Mouse (Mus musculus) heart, embryonic 10.5 days (tissue): ENCODE results near the gene Tpbgl. TPM values are rescaled to one million over a fixed set of nuclear protein-coding genes. Genes with fewer than 3 reads are reported as not detected.
A peak's percentile ranks its signal among the peaks of the same experiment; 100 is the strongest.

Source experiments
- DNase-seq: peaks from one replicate; pipeline ENCODE4 v3.0.0-alpha.2; 2017; ENCODE audit warnings: low spot score
- H3K27ac ChIP-seq: fragments of 300-500 bp; sonication (generic); 2 replicates; pipeline ENCODE4 v1.5.1; 2016; ENCODE audit warnings: mild to moderate bottlenecking
- H3K27me3 ChIP-seq: fragments of 300-500 bp; sonication (generic); 2 replicates; pipeline ENCODE4 v1.6.1; 2016; ENCODE audit warnings: mild to moderate bottlenecking; ENCODE audit not compliant: poor library complexity, insufficient read depth, severe bottlenecking
- H3K36me3 ChIP-seq: fragments of 300-500 bp; sonication (generic); 2 replicates; pipeline ENCODE4 v1.6.1; 2016; ENCODE audit warnings: mild to moderate bottlenecking, moderate library complexity
- H3K4me1 ChIP-seq: fragments of 300-500 bp; sonication (generic); 2 replicates; pipeline ENCODE4 v1.6.1; 2016; ENCODE audit warnings: mild to moderate bottlenecking
- H3K4me3 ChIP-seq: fragments of 300-500 bp; sonication (generic); 2 replicates; pipeline ENCODE4 v1.5.1; 2016; ENCODE audit warnings: mild to moderate bottlenecking, moderate library complexity
- H3K9me3 ChIP-seq: fragments of 300-500 bp; sonication (generic); 2 replicates; pipeline ENCODE4 v1.6.1; 2016; ENCODE audit warnings: mild to moderate bottlenecking, moderate library complexity
- WGBS: fragments of 180-500 bp; shearing (Covaris S2); methylation state at CpG from one replicate; pipeline ENCODE4 v1.1.7; 2016; 5-methylcytosine and 5-hydroxymethylcytosine counted together
- polyA plus RNA-seq: library from polyadenylated mRNA; unstranded; fragments of >200 nt; fragmentation: Nextera tagmentation; extraction: Ambion mirVana; gene quantifications from 2 replicates; pipeline ENCODE4 v1.2.1, GENCODE M21; 2016

The Tpbgl gene
- polyA plus RNA-seq, 1 experiment from 2014 or later = 1.2 TPM

DNA sequence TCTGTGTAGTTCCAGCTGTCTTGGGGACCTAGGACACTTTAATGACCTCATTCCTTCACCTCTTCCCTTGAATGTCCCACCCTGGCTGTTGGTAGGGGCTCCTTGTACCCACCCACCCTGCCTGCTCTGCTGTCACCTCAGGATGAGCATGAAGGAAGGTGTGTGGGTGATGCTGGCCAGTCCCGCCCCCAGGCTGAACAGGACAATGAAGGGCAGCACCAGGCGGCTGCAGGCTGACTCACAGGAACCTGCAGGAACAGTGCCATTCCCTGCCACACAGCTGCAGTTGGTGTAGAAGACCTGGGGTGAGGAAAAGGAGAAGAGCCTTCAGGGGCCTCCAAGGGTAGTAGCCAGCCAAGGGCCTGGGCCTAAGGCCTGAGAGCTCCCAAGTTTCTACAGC is 35.4 kb upstream of the Tpbgl start:
- H3K27ac ChIP-seq = peak overlapping the region; percentile 42; the same call in 1 of the 2 replicates
- DNase-seq = no peak
- peaks cover 48% of the 10 kb centered on the region for H3K27me3 ChIP-seq
- H3K36me3 ChIP-seq = no peaks in the 10 kb centered on the region
- WGBS = 66% methylated on average over 2 of the region's 2 CpGs
- no peak overlapping the region for H3K4me3 ChIP-seq
- H3K4me1 ChIP-seq = peaks cover 12% of the 10 kb centered on the region
- no peaks in the 10 kb centered on the region for H3K9me3 ChIP-seq

DNA sequence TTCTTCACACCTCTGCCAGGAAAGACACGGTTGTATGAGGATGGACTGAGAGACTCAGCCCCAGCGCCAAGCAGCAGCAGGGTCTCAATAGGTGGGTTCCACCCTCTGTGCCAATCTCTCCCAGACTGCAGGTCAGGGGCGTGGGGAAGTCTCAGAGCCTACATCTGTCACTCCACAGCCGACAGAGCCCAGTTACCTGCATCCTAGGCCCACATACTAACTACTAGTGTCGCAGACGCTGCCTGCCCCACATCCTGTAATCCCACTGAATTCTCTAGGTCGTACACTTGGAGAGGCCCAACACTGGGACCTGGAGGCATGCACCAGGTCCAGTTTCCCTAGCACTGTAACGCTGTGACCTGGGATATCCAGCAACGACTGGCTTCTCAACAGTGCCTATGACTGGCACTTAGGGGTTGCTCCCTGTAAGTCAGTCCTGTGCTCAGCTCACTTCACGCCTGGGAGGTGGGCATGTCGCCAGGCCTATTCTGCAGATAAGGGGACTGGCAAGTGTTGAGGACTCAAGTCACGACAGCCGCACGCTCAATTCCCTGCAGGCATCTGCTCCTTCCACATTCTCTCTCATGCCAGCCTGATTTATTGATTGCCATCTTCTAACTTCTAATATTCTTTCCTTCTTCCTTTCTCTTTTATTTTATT is 34.8 kb upstream of the Tpbgl start:
- 64% methylated on average over 14 of the region's 14 CpGs for WGBS

DNA sequence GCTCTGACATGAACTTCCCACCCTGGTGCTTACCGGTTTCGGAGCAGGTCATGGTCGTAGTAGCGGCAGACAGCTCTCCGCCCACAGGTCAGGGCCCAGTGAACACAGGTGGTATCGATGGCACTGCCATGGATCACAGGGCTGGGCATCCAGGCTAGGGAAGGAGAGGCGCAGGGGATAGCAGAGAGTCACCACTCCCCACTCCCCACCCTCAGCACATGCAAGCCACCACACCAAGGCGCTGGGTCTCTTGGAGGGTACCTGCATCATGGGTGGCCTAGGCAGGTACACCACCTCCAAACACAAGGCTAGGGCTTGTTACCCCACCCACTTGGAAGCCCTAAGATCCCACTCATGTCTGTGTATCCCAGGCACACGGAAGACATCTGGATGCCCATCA is 34.2 kb upstream of the Tpbgl start:
- 82% methylated on average over 9 of the region's 9 CpGs for WGBS
- Histone ChIP-seq H3K27ac (no peak overlapping the region), H3K27me3 (peaks cover 39% of the 10 kb centered on the region; the same call in 1 of the 2 replicates), H3K4me1 (peaks cover 12% of the 10 kb centered on the region), H3K4me3 (no peak overlapping the region), H3K9me3 (no peaks in the 10 kb centered on the region), H3K36me3 (no peaks in the 10 kb centered on the region)
- DNase-seq = no peak

More for the DNA sequence above, 34.8 kb upstream of the Tpbgl start:
- no peak for DNase-seq
- Histone ChIP-seq H3K27ac (no peak overlapping the region), H3K4me1 (peaks cover 12% of the 10 kb centered on the region), H3K4me3 (no peak overlapping the region), H3K36me3 (no peaks in the 10 kb centered on the region), H3K9me3 (no peaks in the 10 kb centered on the region), H3K27me3 (peaks cover 43% of the 10 kb centered on the region; the same call in 1 of the 2 replicates)

DNA sequence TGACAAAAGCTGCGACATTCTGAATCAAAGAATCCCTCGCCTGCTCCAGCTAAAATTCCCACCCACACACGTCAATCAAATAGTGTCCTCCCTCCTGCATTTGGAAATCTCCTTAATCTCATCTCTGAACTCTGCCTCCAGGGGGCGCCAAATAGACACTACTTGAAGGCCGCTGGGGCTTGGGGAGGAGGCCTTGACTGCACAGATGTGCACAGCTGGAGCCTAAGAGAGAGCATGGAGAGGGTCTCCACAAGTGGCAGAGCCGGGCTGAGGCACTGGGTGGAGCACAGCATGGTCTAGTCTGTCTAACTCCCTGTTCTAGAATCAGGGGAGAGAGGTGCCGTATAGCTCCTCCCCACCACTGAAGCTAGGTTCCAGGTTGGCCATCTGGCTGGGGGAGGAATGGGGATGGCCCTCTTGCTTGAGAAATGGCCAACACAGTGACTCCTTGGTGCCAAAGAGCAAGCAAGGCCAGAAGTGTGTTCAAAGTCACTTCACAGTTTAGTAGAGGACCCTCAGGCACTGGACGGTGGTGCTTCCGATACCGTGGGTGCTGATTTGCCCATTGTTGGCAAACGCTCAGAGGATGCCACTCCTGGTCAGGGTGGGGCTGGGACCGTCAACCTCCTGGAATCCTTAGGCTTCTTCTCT is 32.6 kb upstream of the Tpbgl start:
- Histone ChIP-seq H3K4me3 (no peak overlapping the region), H3K4me1 (peaks cover 7% of the 10 kb centered on the region), H3K27me3 (peaks cover 35% of the 10 kb centered on the region; the same call in 1 of the 2 replicates), H3K36me3 (no peaks in the 10 kb centered on the region), H3K27ac (no peak overlapping the region), H3K9me3 (no peaks in the 10 kb centered on the region)
- 50% methylated on average over 12 of the region's 12 CpGs for WGBS
- DNase-seq = no peak

DNA sequence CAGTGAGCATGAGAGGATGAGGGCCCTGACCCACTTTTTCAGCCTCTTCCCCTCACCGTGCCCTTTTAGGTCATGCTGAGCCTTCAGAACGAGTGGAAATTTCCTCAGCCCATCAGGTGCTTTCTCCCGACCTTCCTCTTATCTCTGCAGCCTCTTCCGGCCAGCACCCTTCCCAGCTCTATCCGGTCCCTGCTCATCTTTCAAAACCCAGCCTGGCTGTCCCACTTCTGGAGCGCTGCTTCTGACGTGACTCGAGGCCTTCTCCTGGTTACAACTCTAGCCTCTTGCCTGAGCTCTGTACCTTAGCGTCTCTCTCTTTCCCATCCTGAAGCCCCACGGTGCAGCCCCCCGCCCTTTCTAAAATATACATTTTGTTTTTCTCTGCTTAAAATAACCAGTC is 27.3 kb upstream of the Tpbgl start:
- no peak for DNase-seq
- 49% methylated on average over 11 of the region's 11 CpGs for WGBS
- Histone ChIP-seq H3K27ac (no peak overlapping the region), H3K36me3 (no peaks in the 10 kb centered on the region), H3K27me3 (peaks cover 9% of the 10 kb centered on the region; the same call in 1 of the 2 replicates), H3K4me3 (no peak overlapping the region), H3K9me3 (0 out of 2 replicates have a peak, but pooled peaks cover 2% of the 10 kb centered on the region), H3K4me1 (0 out of 2 replicates have a peak, but pooled peaks cover 2% of the 10 kb centered on the region)

DNA sequence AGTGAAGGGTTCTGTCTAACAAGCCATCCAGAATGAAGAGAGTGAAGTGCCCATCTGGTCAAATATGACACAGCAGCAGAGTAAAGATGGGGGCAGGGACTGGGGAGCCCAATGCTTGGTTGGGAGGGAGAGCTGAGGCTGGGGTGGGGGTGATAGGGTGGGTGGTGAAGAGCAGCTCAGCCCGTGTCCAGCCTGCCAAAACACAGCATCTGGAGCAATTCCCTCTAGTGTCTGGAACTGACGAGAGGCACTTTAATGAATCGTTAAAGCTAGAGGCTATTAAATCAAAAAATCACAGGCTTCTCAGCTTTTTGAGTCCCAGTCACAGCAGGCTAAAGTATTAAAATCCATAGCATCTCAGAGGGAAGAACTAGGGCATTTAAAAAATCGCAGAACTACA is 22.7 kb upstream of the Tpbgl start:
- no peaks in the 10 kb centered on the region for H3K4me1 ChIP-seq
- no peaks in the 10 kb centered on the region; the same call in 1 of the 2 replicates for H3K27me3 ChIP-seq
- H3K4me3 ChIP-seq = no peak overlapping the region
- no peak for DNase-seq
- H3K27ac ChIP-seq = no peak overlapping the region
- WGBS = 60% methylated on average over 4 of the region's 4 CpGs
- 0 out of 2 replicates have a peak, but pooled peaks cover 2% of the 10 kb centered on the region for H3K9me3 ChIP-seq
- no peaks in the 10 kb centered on the region for H3K36me3 ChIP-seq

DNA sequence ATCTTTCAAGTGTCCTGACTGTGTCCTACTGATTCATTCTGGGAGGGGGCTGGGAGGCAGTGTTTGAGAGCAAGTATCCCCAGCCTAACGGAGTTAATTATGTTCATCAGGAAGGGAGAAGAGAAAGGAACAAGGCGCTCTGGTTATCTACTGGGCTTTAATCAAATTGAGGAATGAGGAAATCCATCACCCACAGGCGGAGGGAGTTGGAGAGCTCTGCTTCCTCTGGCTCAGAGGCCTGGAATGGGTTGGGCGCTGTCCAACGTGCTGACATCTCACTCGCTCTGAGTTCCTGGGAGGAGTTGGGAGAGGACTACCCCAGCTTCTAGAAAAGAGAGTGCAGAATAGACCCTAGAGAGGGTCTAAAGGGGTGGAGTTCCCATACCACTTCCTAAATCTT is 21.7 kb upstream of the Tpbgl start:
- Histone ChIP-seq H3K4me3 (no peak overlapping the region), H3K27ac (no peak overlapping the region), H3K27me3 (no peaks in the 10 kb centered on the region; the same call in 1 of the 2 replicates), H3K4me1 (no peaks in the 10 kb centered on the region; the same call in 1 of the 2 replicates), H3K36me3 (no peaks in the 10 kb centered on the region), H3K9me3 (0 out of 2 replicates have a peak, but pooled peaks cover 2% of the 10 kb centered on the region)
- peak; percentile 82 for DNase-seq
- under 1% methylated on average over 6 of the region's 6 CpGs for WGBS

DNA sequence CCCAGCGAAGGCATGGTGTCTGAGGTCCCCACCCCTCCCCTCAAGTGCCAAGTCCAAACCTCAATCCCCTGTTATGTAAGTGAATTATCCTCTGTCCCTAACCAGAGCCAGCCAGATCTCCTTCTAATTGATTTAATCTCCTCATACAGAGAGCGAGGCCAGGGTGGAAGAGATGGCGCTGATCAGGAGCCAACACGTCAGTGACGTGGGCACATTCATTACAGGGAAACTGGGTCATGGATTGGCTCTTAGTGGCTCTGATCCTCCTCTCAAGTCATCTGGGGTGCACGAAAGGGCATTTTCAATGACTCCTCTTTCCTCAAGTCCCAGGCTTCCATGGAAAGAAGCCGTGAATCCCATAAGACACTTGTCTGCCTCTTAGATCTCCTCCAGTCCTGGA is 17.8 kb upstream of the Tpbgl start:
- no peaks in the 10 kb centered on the region for H3K9me3 ChIP-seq
- peaks cover 16% of the 10 kb centered on the region for H3K4me1 ChIP-seq
- H3K36me3 ChIP-seq = no peaks in the 10 kb centered on the region
- DNase-seq = no peak
- no peak overlapping the region for H3K27ac ChIP-seq
- no peak overlapping the region for H3K4me3 ChIP-seq
- H3K27me3 ChIP-seq = peaks cover 21% of the 10 kb centered on the region
- 83% methylated on average over 7 of the region's 7 CpGs for WGBS

DNA sequence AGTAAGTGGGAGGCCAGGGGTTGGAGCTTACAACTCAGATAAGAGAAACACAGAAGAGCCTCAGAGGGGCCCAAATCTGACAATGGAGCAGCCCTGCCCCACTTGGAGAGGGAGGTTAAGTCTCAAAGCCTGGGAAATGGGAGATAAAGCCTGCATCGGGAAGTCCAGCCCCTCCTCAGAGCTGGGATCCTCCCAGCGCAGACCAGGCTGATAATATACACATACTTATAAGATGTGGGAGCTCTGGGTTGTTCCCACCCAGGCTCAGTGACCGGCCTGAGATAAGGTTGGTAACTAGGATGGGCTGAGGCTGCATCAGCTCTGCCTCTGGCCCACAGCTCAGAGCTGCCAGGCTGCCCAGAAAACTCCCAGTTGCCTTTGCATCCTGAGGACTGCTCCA is 15.2 kb upstream of the Tpbgl start:
- no peak overlapping the region for H3K4me3 ChIP-seq
- DNase-seq = peak; percentile 83
- WGBS = 10% methylated on average over 3 of the region's 3 CpGs
- no peak overlapping the region for H3K27ac ChIP-seq
- H3K36me3 ChIP-seq = no peaks in the 10 kb centered on the region
- H3K27me3 ChIP-seq = peaks cover 26% of the 10 kb centered on the region
- no peaks in the 10 kb centered on the region for H3K9me3 ChIP-seq
- peaks cover 16% of the 10 kb centered on the region for H3K4me1 ChIP-seq

DNA sequence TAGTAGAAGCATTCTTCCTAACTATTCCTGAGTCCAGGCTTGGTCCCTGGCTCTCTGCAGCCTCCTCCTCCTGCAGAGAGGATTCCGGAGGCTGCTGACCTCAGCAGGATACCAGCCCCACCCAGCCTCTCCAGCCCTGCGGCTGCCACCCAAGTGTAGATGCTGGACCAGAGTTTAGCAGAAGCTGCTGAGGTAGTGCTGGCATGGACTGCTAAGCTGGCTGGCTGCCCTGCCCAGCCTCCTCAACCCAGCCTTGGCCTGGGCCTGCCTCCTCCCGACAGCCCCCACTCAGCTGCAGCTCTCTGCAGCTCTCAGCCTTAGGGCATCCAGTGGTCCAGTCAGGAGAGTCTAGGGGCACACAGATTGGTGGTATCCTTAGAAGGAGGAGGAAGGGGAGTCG is 14.3 kb upstream of the Tpbgl start:
- Histone ChIP-seq H3K36me3 (no peaks in the 10 kb centered on the region), H3K27ac (no peak overlapping the region), H3K27me3 (peaks cover 29% of the 10 kb centered on the region), H3K9me3 (no peaks in the 10 kb centered on the region), H3K4me1 (peaks cover 16% of the 10 kb centered on the region), H3K4me3 (no peak overlapping the region)
- 32% methylated on average over 4 of the region's 4 CpGs for WGBS
- DNase-seq = no peak

DNA sequence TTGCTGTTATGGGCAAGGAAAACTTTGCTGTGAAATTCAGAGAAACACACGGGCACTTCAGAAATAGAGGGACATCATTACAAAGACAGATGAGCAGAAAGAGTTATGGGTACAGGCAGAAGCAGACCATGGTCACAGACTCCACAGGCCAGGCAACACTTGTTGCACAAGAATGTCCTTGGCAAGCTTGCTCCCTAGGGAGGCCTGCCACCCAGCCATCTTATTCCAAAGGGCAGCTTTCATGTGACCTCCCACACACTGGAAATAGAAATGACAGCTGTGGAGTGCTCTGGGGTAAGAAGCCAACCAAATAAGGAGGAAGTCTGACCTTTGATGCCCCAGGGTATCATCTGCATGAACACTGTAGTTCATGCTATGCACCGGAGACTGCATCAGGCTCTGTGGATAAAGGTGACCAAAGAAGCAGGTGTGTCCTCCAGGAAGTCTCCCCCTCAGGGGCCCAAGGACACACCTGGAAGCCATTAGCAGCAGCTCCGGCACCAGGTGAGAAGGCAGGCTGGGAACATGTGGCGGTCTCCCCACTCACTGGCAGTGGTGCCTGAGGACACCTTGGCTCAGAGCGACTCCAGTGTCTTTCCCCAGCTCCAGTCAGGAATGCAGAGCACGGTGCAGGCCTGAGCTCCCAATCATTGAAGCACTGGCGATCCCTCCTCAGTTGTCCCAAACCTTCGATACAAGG is 7.2 kb upstream of the Tpbgl start:
- H3K9me3 ChIP-seq = no peaks in the 10 kb centered on the region
- no peaks in the 10 kb centered on the region for H3K4me1 ChIP-seq
- H3K27ac ChIP-seq = no peak overlapping the region
- H3K36me3 ChIP-seq = no peaks in the 10 kb centered on the region
- no peak overlapping the region for H3K4me3 ChIP-seq
- 69% methylated on average over 8 of the region's 8 CpGs for WGBS
- H3K27me3 ChIP-seq = peaks cover 62% of the 10 kb centered on the region
- no peak for DNase-seq

DNA sequence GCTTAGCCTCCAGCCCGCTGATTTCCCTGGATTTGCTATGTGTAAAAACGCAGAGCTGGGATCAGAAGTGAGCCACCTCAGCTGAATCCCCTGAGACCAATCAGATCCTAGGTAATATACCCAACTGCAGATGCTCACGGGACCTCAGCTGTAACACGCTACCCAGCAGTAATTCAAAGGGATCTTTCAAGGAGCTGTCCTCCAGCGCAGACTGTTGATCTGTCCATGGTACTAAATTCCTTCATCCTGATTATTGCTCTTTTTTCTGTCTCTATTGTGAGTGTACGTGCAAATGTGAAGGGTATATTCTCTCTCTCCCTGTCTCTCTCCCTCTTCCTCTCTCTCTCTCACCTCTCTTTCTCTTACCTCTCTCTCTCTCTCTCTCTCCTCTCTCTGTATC is 5.4 kb upstream of the Tpbgl start:
- H3K27me3 ChIP-seq = peaks cover 81% of the 10 kb centered on the region
- 14% methylated on average over 6 of the region's 6 CpGs for WGBS

DNA sequence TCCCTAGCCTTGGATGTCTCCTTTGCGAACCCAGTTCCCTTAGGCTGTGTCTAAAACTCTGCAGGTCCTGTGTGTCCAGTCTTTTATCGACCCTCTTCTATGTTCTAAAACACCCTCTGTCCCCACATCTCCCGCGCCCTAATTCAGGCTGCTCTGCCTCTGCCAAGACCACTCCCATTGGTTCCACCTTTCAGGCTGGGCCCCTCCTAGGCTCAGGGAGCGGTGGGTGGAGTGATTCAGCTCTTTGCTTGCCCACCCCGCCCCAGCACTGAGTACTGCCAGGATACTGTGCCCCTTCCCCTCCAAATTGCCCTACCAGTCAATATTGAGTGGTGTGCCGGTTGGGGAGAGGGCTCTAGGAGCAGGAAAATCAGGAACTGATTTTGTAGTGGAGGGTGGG is 463 bp upstream of the Tpbgl start:
- Histone ChIP-seq H3K36me3 (no peaks in the 10 kb centered on the region), H3K4me1 (peaks cover 23% of the 10 kb centered on the region), H3K27ac (no peak overlapping the region), H3K4me3 (peak overlapping the region; percentile 68; the same call in 1 of the 2 replicates), H3K9me3 (no peaks in the 10 kb centered on the region), H3K27me3 (peaks cover 100% of the 10 kb centered on the region)
- DNase-seq = no peak
- WGBS = 11% methylated on average over 7 of the region's 7 CpGs

More for the DNA sequence above, 5.4 kb upstream of the Tpbgl start:
- no peak overlapping the region for H3K27ac ChIP-seq
- peaks cover 2% of the 10 kb centered on the region for H3K4me1 ChIP-seq
- no peak for DNase-seq
- H3K9me3 ChIP-seq = no peaks in the 10 kb centered on the region
- H3K36me3 ChIP-seq = no peaks in the 10 kb centered on the region
- no peak overlapping the region for H3K4me3 ChIP-seq
